Mouse (Mus musculus) monocyte, adult 2 months (primary cell): ENCODE results near the gene Olfml2a.
A peak's percentile ranks its signal among the peaks of the same experiment; 100 is the strongest.

Experiments
- DNase-seq, 2 experiments: peaks; one replicate each; pipeline ENCODE4 v3.0.0; 2022; ENCODE audit warnings: low spot score in 2 of 2, low read depth in 1 of 2

The Olfml2a gene

DNA sequence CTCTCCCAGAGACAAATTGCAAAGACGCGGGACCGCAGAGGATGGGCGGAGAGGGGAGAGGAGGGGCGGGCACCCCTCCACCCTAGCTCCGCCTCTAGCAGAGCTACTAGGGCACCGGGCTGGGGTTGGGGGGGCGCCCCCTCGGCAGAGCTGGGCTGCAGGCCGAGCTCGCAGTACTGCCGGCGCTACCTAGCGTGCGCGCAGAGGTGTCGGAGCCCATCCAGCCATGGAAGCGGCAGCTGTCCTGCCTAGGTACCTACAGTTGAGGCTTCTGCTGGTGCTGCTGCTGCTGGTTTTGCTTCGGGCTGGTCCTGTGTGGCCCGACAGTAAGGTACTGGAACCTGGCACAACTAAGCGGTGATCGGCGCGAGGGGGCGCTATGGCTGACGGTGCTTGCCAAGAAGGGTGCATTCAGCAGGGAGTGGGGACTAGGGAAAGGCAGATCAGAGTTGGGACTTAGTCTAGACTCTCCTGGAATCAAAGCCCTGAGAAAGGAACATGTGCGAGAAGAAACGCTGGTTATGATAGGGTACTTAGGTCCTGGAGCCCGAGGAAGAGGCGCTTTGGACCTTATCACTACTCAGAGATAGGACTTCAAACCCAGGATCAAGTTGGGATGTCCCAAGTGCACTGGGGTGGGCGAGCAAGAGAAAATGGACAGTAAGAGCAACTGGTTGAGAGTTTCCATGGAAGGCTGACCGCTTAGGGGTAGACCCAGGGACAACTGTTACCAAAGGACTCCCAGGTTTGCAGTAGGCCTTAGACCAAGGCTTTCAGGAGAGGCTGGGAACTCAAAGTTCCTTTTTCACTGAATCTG, at the start of gene Olfml2a:
Olfml2a (plus strand) TSS at position 128 of the 817 bp plus-strand sequence.
- DNase-seq, result no peak

DNA sequence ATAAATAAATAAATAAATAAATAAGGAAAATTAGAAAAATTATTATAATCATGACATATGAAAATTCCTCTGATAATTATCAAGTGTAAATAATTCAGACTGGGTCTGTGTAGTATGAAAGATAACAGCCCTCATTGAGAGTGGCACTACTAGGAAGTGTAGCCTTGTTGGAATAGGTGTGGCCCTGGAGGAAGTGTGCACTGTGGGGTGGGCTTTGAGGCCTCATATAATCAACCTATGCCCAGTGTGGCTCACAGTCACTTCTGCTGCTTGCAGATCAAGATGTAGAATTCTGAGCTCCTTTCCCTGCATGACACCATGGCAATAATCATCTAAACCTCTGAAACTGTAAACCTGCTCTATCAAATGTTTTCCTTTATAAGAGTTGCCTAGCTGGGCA, 28.9 kb upstream of the Olfml2a start:
- no peak for DNase-seq

DNA sequence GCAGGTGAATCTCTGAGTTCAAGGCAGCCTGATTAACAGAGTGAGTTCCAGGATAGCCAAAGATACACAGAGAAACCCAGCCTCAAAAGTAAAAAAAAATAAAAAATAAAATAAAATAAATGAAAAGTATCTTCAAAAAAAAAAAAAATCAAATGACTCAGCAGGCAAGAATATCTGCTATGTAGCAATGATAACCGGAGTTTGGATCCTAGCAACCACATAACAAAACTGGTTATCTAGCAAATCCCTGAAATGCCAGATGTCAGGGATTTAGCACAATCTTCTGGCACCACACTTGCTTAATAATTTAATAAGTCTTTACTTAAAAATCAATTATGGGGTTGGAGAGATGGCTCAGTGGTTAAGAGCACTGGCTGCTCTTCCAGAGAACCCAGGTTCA, 27.5 kb upstream of the Olfml2a start:
- DNase-seq, result no peak

DNA sequence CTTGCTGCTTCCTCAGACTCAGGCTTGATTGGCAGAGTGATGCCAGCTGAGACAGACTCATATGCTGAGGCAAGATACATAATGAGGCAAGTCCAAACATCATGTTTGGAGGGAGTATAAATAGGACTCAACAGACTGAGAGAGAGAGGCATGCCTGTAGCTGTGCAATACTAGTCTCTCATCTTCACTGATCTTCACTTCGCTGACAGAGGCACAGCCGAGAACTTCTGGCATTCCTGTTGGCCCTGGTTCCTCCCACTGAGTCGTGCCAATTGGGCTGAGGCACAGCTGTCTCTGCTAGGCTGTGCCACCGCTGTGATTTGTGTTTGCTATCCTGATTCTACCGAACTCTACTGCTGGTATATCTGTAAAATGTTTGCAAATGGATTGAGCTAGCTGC, 25.7 kb upstream of the Olfml2a start:
- no peak for DNase-seq

DNA sequence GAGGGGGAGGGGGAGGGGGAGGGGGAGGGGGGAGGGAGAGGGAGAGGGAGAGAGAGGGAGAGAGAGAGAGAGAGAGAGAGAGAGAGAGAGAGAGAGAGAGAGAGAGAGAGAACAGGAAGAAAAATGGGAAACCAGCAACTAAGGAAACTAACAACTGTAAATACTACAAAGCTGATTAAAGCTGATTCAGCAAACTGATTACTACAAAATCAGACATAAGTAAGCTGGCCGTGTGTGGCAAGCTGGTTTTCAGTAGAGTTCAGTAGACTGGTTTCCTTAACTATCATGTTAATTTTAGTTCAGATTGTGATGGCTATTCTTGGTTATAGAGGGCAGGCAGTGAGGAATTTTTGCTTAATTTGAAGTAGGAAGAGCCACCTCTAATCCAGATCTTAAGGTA, 23.2 kb upstream of the Olfml2a start:
- DNase-seq, result no peak

DNA sequence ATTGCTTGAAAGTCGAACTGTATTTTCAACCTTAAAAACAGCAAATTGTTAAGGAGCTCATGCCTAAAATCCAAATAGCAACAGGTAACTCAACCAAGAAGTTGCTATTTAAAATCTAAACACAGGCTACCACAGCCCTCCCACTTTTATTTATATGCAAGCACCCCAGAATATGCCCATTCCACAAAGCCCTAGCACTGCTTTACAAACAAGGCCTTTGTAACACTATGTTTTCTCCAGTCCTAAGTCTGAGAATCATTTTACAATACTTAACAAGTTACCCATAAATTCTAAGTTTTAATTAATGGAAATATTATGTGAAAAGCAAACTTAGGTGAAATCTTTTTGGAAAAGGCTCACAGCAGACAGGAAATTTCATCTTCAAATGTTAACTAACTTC, 17.3 kb upstream of the Olfml2a start:
- no peak for DNase-seq

DNA sequence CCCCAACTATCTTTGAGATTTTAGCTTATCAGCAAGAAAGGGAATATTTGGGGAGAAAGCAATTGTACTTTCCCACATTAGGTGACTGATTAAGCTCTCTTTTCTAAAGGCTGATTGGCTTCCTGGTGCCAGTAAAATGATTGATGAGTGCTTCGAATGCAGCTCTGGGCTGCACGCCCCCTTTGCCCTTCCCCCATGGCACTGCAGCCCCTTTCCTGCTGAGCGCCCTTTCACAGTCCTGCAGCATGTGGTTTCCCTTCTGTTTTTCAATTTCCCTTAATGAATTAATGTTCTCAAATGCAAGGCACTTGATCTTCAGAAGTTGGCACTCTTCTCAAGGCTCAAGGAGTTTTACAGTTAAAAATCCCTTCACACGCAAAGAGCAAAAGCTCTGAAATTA, 16.8 kb upstream of the Olfml2a start:
- no peak for DNase-seq

DNA sequence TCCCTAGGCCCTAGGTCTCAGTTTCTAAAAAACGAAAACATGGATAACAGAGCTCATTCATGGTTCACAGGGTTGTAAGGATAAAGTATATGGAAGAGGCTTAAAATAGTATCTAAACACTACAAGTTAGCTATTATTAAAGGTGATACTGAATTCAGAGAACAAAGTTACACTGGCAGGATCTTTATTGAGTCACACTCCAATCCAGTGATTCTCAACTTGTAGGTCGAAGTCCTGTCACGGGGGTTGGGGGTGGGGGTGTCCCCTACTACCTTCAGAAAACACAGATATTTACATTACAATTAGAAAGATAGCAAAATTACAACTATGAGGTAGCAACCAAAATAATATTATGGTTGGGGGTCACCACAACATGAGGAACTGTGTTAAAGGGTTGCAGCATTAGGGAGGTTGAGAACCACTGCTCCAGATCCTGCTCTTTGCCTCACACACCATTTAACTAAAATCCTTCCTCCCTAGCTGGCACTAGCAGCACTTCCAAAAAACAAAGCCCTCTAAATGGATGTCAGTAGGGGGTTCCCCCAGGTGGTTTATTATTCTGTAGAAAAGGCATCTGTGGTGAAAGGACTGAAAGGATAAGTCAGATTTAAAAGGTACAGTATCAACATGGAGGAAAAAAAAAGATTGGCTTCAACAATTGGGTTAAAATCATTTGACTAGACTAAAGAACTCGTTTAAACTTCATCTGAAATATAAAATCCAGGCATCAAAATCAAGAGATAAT, 14.7 kb upstream of the Olfml2a start:
- no peak for DNase-seq

DNA sequence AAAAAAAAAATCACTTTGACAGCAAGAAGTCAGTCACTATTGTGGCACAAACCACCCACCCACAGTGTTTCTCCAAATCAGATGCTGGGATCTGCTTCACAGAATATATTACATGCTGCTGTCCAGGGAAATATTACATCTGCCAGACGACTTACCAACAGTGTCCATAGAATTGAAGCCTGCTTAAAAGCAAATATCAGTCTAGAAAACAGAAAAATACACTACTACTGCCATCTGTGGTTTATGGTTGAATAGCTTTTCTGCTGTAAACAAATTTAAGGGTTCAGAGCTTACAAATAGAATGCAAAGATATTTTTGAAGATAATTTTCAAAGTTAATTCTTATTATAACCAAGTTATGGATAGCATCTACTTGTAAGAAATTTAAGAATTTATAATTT, 10.4 kb upstream of the Olfml2a start:
- DNase-seq, result no peak

DNA sequence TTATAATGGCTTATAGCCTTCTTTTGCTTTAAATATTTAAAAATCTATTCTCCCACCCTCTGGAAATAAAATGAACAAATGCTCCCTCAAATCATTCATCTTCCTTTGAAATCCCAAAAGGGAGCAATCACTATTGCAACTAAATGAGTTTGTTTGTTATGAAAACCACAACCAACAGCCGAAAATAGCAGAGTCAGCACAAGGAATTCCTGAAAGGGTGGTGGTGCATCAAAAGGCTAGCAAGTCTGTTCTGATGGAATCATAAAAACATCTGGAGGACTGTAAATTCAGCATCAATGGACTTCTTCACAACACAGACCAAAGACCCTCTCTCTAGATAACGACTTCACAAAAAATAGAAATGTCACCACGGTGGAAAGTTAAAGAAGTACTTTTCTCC, 8.3 kb upstream of the Olfml2a start:
- no peak for DNase-seq

DNA sequence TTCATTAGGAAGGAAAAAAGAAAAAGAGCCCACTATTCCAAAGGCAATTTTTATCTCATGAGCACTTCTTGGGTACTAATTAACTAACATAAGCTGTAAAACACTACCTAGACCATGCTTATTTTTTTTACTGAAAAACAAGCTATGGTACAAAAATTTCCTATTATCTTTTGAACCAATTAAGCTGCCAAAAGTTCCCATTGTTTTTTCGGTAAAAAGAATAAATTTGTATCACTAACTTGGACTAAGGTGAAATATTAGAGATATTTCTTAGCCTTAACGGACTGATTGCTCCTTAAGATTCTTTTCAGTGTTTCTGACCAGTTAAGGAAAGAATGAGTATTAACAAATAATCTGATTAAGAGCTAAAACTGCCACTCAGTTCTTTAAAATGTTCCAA, 7.9 kb upstream of the Olfml2a start:
- no peak for DNase-seq

DNA sequence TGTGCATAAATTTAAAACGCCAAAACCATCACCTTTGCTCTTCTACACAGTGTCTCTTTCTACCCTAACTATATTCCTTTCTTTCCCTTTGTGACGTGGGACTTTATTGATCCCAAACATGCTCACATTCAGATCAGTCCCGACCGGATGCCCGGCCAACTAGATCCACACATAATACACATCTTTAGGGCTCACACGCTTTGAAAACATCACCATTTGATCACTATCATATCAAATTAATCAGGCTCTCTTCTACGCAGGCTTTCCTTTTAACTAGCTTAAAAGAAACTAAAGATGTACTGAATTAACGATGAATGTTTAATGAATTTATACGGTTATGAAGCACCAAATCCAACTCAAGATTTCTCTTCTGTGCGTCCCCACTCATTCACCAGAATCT, 7.2 kb upstream of the Olfml2a start:
- DNase-seq, result no peak

DNA sequence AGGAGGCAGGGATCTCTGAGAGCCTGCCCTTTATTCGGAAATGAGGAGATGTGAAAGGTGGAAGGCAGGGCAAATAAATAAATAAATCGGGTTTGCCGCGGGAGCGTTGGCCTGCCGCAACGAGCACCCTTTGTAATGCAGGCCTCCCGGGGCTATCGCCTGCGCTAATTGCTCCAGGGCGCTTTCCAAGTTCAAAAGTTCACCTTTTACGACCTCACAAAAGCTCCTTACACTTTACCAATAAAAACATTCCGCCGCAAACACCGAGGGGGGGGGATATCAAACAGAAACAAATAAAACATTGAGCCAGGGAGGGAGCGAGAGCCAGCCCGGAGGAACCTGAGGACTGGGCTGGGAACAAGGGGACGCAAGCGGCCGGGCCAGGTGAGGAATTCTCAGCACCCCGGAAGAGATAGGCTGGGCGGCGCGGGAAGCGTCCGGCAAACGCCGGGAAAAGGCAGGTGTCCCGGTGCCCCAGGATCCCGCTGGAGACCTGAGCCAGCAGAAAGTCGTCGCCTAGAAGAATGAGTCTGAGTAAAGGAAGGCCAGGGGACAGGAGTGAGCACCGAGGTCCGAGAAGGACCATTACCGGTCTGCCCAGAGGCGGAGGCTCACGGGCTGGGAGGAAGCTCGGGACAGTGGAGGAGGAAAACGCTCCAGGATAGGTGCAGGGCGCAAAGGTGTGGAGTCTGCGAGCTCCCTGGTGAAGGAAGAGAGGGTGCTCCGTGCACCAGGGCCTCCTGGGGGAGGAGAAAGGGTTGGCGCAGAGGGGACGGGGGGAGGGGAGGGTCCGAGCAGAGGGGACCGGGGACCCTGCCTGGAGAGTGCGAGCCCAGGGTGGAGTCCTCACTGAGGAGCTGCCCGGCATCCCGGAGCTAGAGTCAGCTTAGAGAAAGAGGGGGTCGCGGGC, 6.4 kb upstream of the Olfml2a start:
- no peak for DNase-seq

DNA sequence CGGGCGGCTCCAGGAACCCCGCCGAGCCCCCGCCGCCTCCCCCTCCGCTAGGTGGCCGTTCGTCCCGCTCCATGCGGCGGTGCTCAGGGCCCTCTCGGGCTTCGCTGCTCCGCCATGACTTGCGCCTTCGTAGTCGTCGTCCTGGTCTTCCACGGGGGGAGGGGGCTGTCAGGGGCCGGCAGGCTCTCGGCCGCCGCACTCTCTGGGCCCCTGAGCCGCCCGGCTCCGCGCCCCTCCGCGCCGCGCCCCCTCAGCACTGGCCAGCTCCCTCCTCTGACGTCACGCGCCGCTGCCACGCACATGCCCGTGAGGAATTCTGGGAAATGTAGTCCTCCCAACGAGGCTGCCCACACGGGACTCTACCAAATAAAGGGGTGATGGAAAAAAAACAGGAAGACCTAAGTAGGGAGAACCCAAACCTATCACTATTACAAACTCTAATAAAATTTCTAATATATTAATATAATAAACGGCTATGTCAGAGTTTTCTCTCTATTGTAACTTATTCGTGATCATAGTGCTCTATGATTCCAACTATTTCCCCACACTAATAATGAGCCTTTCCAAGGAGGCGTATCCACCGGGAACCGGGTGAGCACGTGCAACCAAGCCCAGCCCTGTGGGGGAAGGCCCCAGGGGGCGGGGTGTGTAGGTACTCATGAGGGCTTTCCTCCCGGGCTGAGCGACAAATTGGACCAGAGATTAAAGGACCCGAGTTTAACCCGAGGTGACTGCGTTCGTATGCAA, 5.5 kb upstream of the Olfml2a start:
- DNase-seq, result peak; percentile 77 to 82

DNA sequence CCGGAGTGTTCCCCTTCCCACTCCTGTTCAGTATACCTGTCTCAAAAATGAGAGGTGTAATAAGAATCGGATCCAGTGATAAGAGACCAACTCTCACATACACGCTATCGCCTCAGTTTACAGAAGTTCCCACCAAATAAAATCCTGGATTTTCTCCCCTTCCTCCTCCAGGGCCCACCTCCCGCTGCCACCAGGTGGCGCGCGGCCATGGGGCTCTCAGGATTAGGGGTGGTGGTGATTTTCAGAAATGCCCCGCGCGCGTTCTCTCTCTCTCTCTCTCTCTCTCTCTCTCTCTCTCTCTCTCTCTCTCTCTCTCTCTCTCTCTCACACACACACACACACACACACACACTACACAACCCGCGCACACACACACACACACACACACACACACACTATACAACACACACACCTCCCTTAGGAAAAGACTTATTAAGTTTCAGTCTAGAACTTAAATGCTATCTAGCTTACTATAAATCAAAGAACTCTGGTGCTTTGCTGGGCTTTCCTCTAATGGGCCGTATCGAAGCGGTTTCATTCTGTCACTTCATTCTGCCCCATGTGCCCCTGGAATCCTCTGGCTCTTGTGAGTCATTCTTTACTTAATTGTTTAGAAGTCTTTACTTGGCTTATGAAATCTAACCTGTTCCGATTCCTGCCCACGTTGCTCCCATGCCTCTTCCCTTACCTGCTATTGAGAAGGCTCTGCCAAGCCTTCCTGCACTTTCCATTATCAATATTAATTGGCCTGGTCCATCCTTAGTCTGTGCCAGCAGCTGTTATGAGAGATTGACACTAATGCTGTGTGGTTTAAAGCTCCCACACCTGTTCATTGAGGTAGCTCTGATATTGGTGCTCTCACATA, 4.4 kb upstream of the Olfml2a start, which contains the start of gene Nr6a1:
Nr6a1 (minus strand) TSS at position 574 of the 865 bp plus-strand sequence.
- DNase-seq, result peak in 1 of 2 experiments; percentile 21

DNA sequence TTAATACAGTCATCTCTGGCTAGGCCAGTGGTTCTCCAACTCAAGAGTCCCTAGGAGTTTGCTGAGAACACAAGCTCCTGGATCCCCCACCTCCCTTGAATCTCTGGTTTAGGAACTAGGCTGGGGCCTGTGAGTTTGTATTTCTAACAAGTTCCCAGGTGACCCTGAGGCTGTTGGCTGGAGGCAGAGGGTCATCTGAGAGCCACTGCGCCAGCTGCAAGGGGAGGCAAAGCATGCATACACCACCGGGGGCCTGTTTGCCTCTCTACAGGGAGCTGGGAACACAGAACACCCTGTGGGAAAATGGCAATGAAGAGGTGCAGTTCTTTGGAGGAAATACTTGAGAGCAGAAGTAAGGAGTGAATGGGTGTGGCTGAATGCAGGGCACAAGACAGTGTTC, 1.5 kb upstream of the Olfml2a start:
- DNase-seq, result no peak

DNA sequence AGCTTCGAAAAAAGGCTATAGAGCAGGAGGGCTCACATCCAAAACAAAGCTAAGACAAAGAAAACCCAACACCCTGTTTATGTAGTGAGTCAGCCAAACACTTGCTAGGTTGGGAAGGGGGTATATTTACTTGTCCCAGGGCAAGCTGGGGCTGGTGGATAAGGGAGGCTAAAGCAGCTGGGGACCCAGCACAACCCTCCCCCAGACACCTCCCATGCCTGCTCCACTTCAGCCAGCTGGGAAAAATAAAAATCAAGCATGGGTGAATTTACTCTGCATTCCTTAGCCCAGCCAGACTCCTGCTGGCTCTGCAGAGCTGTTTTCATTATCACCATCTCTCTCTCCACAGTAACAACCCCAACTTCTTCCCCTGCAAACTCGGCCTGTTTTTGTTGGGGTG, 2.2 kb downstream of the Olfml2a start:
- DNase-seq, result no peak

DNA sequence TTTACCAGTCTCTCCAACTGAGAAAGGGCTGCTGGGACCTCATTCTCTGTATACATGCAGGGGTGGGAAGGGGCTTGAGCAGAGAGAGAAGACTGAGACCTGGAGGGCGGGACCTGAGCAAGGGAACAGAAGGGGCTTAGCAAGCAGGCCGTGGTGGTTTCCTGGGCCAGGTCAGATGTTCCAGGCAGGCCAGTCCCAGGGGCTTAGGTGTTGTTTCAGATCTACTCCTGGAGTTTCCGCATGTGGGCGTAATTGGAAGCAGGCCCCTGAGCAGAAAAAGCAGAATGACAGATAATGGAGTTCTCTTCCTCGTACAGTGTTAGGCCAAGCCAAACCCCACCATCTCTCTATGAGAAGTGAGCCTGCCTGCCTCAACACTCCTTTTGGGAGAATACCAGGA, 3.2 kb downstream of the Olfml2a start:
- DNase-seq, result no peak

DNA sequence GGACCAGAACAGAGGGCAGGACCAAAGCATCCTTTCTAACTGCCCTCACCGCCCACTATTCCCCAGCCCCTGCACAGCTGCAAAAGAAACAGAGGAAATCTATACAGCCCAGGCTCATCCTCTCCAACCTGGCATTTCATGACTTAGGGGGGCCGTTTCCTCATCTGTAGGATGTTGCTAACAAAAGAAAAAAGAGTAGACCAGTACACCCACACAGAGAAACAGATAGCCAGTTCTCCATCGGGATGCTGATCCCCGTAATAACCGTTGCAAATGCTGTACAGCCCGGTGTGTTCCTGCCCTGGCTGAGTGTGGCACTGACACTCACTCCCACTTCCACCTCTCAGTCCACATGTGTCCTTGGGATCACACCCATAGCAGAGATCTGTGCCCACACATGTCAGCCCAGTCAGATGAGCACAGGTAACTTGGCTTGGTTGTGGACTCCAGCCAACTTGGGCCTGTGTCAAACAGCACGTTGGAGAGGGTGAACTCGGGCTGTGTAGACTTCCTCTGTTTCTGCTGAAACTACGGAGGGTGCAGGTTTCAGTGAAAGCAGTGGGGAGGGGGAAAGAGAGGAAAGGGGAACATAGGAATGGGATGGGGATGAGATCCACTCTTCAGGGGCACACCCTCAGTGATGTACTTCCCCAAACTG, 5.1 kb downstream of the Olfml2a start:
- DNase-seq, result no peak
